Mouse (Mus musculus): ENCODE measurements at regions not wholly inside any gene's neighbourhood (a gene's known extent, or its start where the extent isn't known, plus 50 kb on each side); places are given as distances from the start of the nearest gene placed in this dataset.

DNA sequence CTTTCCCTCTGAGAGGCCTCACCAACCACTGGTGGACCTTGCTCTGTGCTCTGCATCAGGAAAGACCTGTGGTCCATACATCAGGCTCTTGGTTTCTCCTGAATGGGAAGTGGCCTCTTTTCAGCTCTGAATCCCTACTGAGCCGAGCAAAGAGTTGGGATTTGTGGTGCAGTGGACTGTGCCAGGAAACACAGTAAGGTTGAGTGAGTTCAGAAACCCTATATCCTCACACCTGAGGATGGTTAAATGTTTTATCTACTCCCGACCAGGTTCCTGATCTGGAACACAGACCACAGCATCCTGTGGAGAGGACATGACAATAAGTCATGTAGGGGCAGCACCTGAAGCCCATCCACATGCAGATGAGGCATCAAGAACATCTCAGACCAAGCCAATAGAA lies 73.4 kb upstream of the Tprg start:
- ATAC-seq (ENCODE audit: low FRiP score) = no peak
- Histone ChIP-seq H3K4me2 (replicated peaks; ENCODE audit: low read depth, low read length) (no peak overlapping the region), H3K4me1 (replicated peaks; ENCODE audit: control insufficient read depth, insufficient read depth, low read length) (no peaks in the 10 kb centered on the region), H3K9me3 (ENCODE audit: control insufficient read depth, low read length) (no peaks in the 10 kb centered on the region), H3K27me3 (ENCODE audit: control insufficient read depth, insufficient read depth, low read length) (no peaks in the 10 kb centered on the region), H3K27ac (ENCODE audit: low read depth, low read length) (no peak overlapping the region), H3K9ac (ENCODE audit: low read depth, low read length) (no peak overlapping the region), H3K4me3 (ENCODE audit: low read depth, low read length) (no peak overlapping the region), H3K36me3 (ENCODE audit: control insufficient read depth, insufficient read depth, low read length) (no peaks in the 10 kb centered on the region)
- no peak for DNase-seq (ENCODE audit: low spot score)
- 70% methylated on average over 2 of the region's 2 CpGs for WGBS

DNA sequence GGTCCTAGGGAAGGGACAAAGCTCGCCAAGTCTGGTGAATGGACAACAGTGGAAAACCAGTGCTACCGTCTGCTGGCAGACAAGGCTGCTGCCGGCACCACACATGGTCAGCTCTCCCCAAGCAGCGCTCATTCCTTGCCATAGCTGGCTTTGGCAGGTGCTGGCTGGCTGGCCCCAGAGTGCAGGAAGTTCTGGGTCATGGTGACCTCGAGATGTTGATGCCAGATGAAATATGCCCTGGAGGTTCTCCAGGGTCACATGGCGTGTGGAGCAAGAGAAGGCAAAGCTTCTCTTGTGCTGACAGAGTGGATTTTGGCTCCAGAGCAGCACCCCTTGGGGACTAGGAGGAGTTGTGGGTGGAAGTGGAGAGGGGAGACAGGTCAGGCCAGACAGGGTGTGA lies 66.1 kb upstream of the Tprg start:
- WGBS = 89% methylated on average over 6 of the region's 6 CpGs

DNA sequence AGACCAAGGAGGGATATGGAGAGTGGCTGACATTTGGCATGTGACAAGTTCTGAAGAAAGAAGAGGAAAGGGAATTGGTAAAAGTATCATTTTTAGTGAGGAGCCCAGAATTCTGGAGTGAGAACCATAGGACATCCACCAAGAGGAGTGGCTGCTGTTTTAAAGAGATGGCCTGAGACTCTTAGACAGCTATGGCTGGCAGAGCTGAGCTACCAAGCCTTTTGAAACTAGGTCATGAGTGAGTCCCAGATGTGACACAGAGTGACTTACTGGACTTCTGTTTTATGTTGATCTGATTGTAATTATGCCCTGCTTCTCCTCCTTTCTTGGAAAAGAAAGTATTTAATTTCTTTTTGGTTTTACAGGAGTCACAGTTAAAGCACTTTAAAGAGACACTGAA lies 61.8 kb upstream of the Tprg start:
- H3K36me3 ChIP-seq (ENCODE audit: control insufficient read depth, insufficient read depth, low read length) = no peaks in the 10 kb centered on the region
- H3K9me3 ChIP-seq (ENCODE audit: control insufficient read depth, low read length) = no peaks in the 10 kb centered on the region
- ATAC-seq (ENCODE audit: low FRiP score) = no peak
- H3K27me3 ChIP-seq (ENCODE audit: control insufficient read depth, insufficient read depth, low read length) = no peaks in the 10 kb centered on the region
- no peaks in the 10 kb centered on the region for H3K4me1 ChIP-seq (replicated peaks; ENCODE audit: control insufficient read depth, insufficient read depth, low read length)
- no peak for DNase-seq (ENCODE audit: low spot score)
- no peak overlapping the region for H3K27ac ChIP-seq (ENCODE audit: low read depth, low read length)
- no peak overlapping the region for H3K4me2 ChIP-seq (replicated peaks; ENCODE audit: low read depth, low read length)
- H3K9ac ChIP-seq (ENCODE audit: low read depth, low read length) = no peak overlapping the region
- H3K4me3 ChIP-seq (ENCODE audit: low read depth, low read length) = no peak overlapping the region

More for the DNA sequence above, 66.1 kb upstream of the Tprg start:
- ATAC-seq (ENCODE audit: low FRiP score) = no peak
- no peak for DNase-seq (ENCODE audit: low spot score)
- Histone ChIP-seq H3K4me1 (replicated peaks; ENCODE audit: control insufficient read depth, insufficient read depth, low read length) (no peaks in the 10 kb centered on the region), H3K9ac (ENCODE audit: low read depth, low read length) (no peak overlapping the region), H3K27me3 (ENCODE audit: control insufficient read depth, insufficient read depth, low read length) (no peaks in the 10 kb centered on the region), H3K36me3 (ENCODE audit: control insufficient read depth, insufficient read depth, low read length) (no peaks in the 10 kb centered on the region), H3K4me3 (ENCODE audit: low read depth, low read length) (no peak overlapping the region), H3K9me3 (ENCODE audit: control insufficient read depth, low read length) (no peaks in the 10 kb centered on the region), H3K4me2 (replicated peaks; ENCODE audit: low read depth, low read length) (no peak overlapping the region), H3K27ac (ENCODE audit: low read depth, low read length) (no peak overlapping the region)
